Mouse (Mus musculus) limb, embryonic 14.5 days (tissue): ENCODE data around the gene Btbd18. TPM values are rescaled to one million over a fixed set of nuclear protein-coding genes. Genes with fewer than 3 reads are reported as not detected.

Source experiments
- ATAC-seq: fragments of 200-750 bp; cut with Nextera tagmentation; 2 replicates; pipeline ENCODE4 v1.8.0; 2017; ENCODE audit warnings: low read depth, moderate number of reproducible peaks, moderate TSS enrichment; ENCODE audit not compliant: low FRiP score
- DNase-seq: peaks from one replicate; pipeline ENCODE4 v3.0.0-alpha.2; 2015; ENCODE audit warnings: low spot score
- H3K27ac ChIP-seq: fragments of 300-500 bp; sonication (generic); replicated peaks from 2 replicates; pipeline ENCODE4 v1.5.1; 2014; ENCODE audit warnings: low read depth, mild to moderate bottlenecking, low read length, moderate library complexity, mixed read lengths
- H3K27me3 ChIP-seq: fragments of 300-500 bp; sonication (generic); 2 replicates; pipeline ENCODE4 v1.6.1; 2014; ENCODE audit warnings: low read length, mixed read lengths; ENCODE audit not compliant: control insufficient read depth, insufficient read depth
- H3K36me3 ChIP-seq: fragments of 300-500 bp; sonication (generic); 2 replicates; pipeline ENCODE4 v1.6.1; 2014; ENCODE audit warnings: mild to moderate bottlenecking, low read length, moderate library complexity, mixed read lengths; ENCODE audit not compliant: control insufficient read depth, insufficient read depth
- H3K4me1 ChIP-seq: fragments of 300-500 bp; sonication (generic); 2 replicates; pipeline ENCODE4 v1.6.1; 2014; ENCODE audit warnings: antibody characterized with exemption, low read length, mixed read lengths; ENCODE audit not compliant: control insufficient read depth, insufficient read depth
- H3K4me2 ChIP-seq: fragments of 300-500 bp; sonication (generic); replicated peaks from 2 replicates; pipeline ENCODE4 v1.6.1; 2014; ENCODE audit warnings: low read depth, mild to moderate bottlenecking, low read length, moderate library complexity; ENCODE audit not compliant: severe bottlenecking
- H3K4me3 ChIP-seq: fragments of 300-500 bp; sonication (generic); replicated peaks from 2 replicates; pipeline ENCODE4 v1.5.1; 2014; ENCODE audit warnings: low read length
- H3K9ac ChIP-seq: fragments of 300-500 bp; sonication (generic); 2 replicates; pipeline ENCODE4 v1.6.1; 2014; ENCODE audit warnings: mild to moderate bottlenecking, low read depth, low read length, moderate library complexity; ENCODE audit not compliant: severe bottlenecking
- H3K9me3 ChIP-seq: fragments of 300-500 bp; sonication (generic); 2 replicates; pipeline ENCODE4 v1.6.1; 2016; ENCODE audit warnings: low read length; ENCODE audit not compliant: control insufficient read depth
- POLR2A ChIP-seq: fragments of 200-500 bp; IDR thresholded peaks from 2 replicates; pipeline ENCODE4 v1.8.0; 2012; ENCODE audit warnings: inconsistent platforms, mild to moderate bottlenecking, moderate library complexity, borderline replicate concordance; ENCODE audit not compliant: insufficient read depth, insufficient read length; ENCODE audit errors: extremely low read depth
- WGBS: fragments of 180-500 bp; shearing (Covaris S2); extraction: QIAGEN DNeasy Blood & Tissue Kit; methylation state at CpG from one replicate; pipeline ENCODE4 v1.1.7; 2014; 5-methylcytosine and 5-hydroxymethylcytosine counted together
- polyA plus RNA-seq, 2 experiments: library from polyadenylated mRNA; depleted of rRNA in 1 of 2; stranded (reverse) in 1 of 2; unstranded in 1 of 2; fragments of >200 nt; fragmentation: Nextera tagmentation in 1 of 2; extraction: Ambion mirVana in 1 of 2; gene quantifications; 2 replicates each; pipeline versions ENCODE4 v1.2.1 to v1.2.3; 2012 to 2014

Btbd18 gene
- polyA plus RNA-seq, 2 experiments = 0.01 to 0.15 TPM

- Histone ChIP-seq H3K4me2 (peak overlapping the region; percentile 8; the same call in 1 of the 2 replicates), H3K27me3 (no peaks in the 10 kb centered on the region), H3K9ac (no peak overlapping the region), H3K4me3 (no peak overlapping the region), H3K9me3 (no peaks in the 10 kb centered on the region), H3K36me3 (no peaks in the 10 kb centered on the region), H3K27ac (peak overlapping the region; percentile 85; the same call in 1 of the 2 replicates), H3K4me1 (peaks cover 50% of the 10 kb centered on the region)
- TF ChIP-seq POLR2A = no peak
- DNase-seq = peak; percentile 59
- WGBS = 37% methylated on average over 6 of the region's 7 CpGs
- no peak for ATAC-seq
Observed at GRCm38 (mm10) chr2:84637452-84638165, 21.3 kb upstream of the Btbd18 start.

DNA sequence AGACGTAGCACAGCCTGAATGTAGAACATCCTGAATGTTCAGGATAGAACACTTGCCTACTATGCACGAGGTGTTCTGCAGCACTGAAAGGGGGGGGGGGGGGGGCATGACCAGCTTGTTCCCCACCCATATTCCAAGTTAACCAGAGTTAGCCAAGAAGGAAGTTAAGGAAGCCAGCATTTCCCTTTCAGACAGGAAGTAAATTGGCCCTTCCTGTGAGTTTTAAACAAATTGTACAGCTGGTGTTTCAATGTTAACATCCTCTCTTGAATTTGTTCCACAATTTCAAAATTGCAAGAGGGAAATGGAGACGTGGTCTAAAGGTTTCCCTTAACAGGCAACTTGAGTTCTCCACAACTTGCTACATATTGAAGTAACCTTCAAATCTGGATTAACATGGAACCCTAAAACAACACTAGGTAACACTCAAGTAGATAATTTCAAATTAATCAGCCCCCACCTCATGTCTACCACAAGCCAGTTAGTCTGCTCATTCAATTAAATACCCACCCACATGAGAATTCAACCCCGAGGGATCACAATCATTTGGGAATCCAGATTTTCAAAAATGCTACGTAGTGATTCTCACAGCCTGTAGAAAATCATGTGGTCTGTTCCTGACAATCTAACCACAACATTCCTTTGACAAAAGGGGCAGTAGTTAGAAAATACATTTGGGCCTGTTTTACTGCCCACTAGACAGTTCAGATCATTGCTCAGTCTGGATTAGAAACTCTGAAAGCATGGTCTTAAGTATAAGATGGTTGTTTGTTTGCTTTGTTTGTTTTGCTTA is 20.3 kb upstream of the Btbd18 start:
- 56% methylated on average over 5 of the region's 5 CpGs for WGBS
- Histone ChIP-seq H3K27me3 (no peaks in the 10 kb centered on the region), H3K9me3 (no peaks in the 10 kb centered on the region), H3K36me3 (no peaks in the 10 kb centered on the region), H3K9ac (no peak overlapping the region), H3K4me1 (peaks cover 45% of the 10 kb centered on the region), H3K27ac (0 out of 2 replicates have a peak overlapping the region, but pooled peaks have one; percentile 26), H3K4me3 (no peak overlapping the region), H3K4me2 (no peak overlapping the region)
- DNase-seq (no peak), ATAC-seq (no peak)
- no peak for TF ChIP-seq POLR2A

DNA sequence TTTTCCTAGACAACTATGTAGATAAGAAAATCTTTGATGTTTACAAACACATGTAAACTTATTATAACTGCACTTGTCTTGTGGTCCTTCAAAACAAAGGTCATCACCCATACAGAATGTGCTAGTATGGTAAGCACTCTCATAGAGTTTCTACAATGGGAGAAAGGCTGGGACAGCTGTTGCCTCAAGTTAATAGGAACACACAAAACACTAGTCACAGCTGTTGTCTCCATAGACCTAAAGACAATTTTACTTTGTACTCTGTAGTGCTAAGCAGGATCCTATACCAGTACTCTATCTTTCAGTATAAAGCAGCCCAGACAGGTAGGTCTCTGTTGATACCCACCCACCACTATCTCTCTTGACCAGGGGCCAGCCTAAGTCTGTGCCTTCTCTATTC is 18.0 kb upstream of the Btbd18 start:
- H3K27ac ChIP-seq = no peak overlapping the region
- peaks cover 27% of the 10 kb centered on the region for H3K4me1 ChIP-seq
- no peaks in the 10 kb centered on the region for H3K36me3 ChIP-seq
- H3K4me3 ChIP-seq = no peak overlapping the region
- no peak overlapping the region for H3K9ac ChIP-seq
- no peak overlapping the region for H3K4me2 ChIP-seq
- ATAC-seq (0 out of 2 replicates have a peak, but pooled peaks have one; percentile 25), DNase-seq (no peak)
- H3K27me3 ChIP-seq = no peaks in the 10 kb centered on the region
- TF ChIP-seq POLR2A = no peak
- H3K9me3 ChIP-seq = no peaks in the 10 kb centered on the region

- DNase-seq (no peak), ATAC-seq (no peak)
- Histone ChIP-seq H3K4me3 (no peak overlapping the region), H3K4me1 (peaks cover 2% of the 10 kb centered on the region), H3K9me3 (no peaks in the 10 kb centered on the region), H3K9ac (no peak overlapping the region), H3K36me3 (no peaks in the 10 kb centered on the region), H3K27me3 (no peaks in the 10 kb centered on the region), H3K27ac (no peak overlapping the region), H3K4me2 (no peak overlapping the region)
- WGBS = 57% methylated on average over 1 of the region's 1 CpGs
- no peak for TF ChIP-seq POLR2A
Observed at GRCm38 (mm10) chr2:84646138-84646537, 12.7 kb upstream of the Btbd18 start.

- Histone ChIP-seq H3K27me3 (no peaks in the 10 kb centered on the region), H3K4me3 (no peak overlapping the region), H3K27ac (no peak overlapping the region), H3K36me3 (no peaks in the 10 kb centered on the region), H3K4me1 (peaks cover 2% of the 10 kb centered on the region), H3K9me3 (no peaks in the 10 kb centered on the region), H3K9ac (no peak overlapping the region), H3K4me2 (no peak overlapping the region)
- no peak for TF ChIP-seq POLR2A
- WGBS = 92% methylated on average over 6 of the region's 6 CpGs
- ATAC-seq (no peak), DNase-seq (no peak)
Observed at GRCm38 (mm10) chr2:84647051-84647568, 11.8 kb upstream of the Btbd18 start.
